Mouse (Mus musculus): ENCODE measurements around the gene Hydin. TPM values are rescaled to one million over a fixed set of nuclear protein-coding genes. Genes with fewer than 3 reads are reported as not detected.

The Hydin gene
- polyA plus RNA-seq, 1 experiment, result not detected

DNA sequence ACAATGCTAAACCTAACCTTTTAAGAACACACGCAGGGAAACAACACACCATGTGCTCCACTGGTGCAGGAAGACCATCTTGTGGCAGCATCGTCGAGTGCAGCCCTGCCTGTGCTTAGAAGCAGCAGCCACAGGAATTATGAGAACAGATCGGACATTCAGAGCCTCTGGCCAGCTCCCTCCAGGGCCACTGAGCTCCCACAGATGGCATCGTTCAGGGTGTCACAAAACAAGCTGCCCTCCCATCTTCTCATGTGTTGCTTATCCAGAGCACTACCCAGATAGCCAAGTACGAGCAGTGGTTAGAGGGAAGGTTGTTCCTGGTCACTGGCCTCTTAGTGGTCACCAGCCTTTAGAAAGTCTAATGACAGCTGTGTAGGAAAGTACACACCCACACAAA, 382.5 kb downstream of the Hydin start:
- Histone ChIP-seq H3K4me3 (ENCODE audit: insufficient read depth, low read length) (no peak overlapping the region), H3K27ac (ENCODE audit: insufficient read depth, low read length) (no peak overlapping the region), H3K4me1 (ENCODE audit: control insufficient read depth, insufficient read depth, low read length) (0 out of 2 replicates have a peak, but pooled peaks cover 4% of the 10 kb centered on the region)
- TF ChIP-seq CTCF (IDR thresholded peaks at IDR 0.05; ENCODE audit: borderline replicate concordance, insufficient read depth, low read length), result no peak
- no peak for TF ChIP-seq POLR2A (IDR thresholded peaks at IDR 0.05; ENCODE audit: low read depth, low read length)

GRCm38 (mm10) chr8:110650838-110651237, 384.1 kb downstream of the Hydin start:
- TF ChIP-seq CTCF (IDR thresholded peaks at IDR 0.05; ENCODE audit: borderline replicate concordance, insufficient read depth, low read length) (no peak), POLR2A (IDR thresholded peaks at IDR 0.05; ENCODE audit: low read depth, low read length) (no peak)
- Histone ChIP-seq H3K27ac (ENCODE audit: insufficient read depth, low read length) (no peak overlapping the region), H3K4me3 (ENCODE audit: insufficient read depth, low read length) (no peak overlapping the region), H3K4me1 (ENCODE audit: control insufficient read depth, insufficient read depth, low read length) (0 out of 2 replicates have a peak, but pooled peaks cover 4% of the 10 kb centered on the region)

GRCm38 (mm10) chr8:110651847-110652246, 385.1 kb downstream of the Hydin start:
- TF ChIP-seq POLR2A (IDR thresholded peaks at IDR 0.05; ENCODE audit: low read depth, low read length), result no peak
- no peak for TF ChIP-seq CTCF (IDR thresholded peaks at IDR 0.05; ENCODE audit: borderline replicate concordance, insufficient read depth, low read length)
- Histone ChIP-seq H3K4me3 (ENCODE audit: insufficient read depth, low read length) (no peak overlapping the region), H3K27ac (ENCODE audit: insufficient read depth, low read length) (no peak overlapping the region), H3K4me1 (ENCODE audit: control insufficient read depth, insufficient read depth, low read length) (0 out of 2 replicates have a peak, but pooled peaks cover 4% of the 10 kb centered on the region)

DNA sequence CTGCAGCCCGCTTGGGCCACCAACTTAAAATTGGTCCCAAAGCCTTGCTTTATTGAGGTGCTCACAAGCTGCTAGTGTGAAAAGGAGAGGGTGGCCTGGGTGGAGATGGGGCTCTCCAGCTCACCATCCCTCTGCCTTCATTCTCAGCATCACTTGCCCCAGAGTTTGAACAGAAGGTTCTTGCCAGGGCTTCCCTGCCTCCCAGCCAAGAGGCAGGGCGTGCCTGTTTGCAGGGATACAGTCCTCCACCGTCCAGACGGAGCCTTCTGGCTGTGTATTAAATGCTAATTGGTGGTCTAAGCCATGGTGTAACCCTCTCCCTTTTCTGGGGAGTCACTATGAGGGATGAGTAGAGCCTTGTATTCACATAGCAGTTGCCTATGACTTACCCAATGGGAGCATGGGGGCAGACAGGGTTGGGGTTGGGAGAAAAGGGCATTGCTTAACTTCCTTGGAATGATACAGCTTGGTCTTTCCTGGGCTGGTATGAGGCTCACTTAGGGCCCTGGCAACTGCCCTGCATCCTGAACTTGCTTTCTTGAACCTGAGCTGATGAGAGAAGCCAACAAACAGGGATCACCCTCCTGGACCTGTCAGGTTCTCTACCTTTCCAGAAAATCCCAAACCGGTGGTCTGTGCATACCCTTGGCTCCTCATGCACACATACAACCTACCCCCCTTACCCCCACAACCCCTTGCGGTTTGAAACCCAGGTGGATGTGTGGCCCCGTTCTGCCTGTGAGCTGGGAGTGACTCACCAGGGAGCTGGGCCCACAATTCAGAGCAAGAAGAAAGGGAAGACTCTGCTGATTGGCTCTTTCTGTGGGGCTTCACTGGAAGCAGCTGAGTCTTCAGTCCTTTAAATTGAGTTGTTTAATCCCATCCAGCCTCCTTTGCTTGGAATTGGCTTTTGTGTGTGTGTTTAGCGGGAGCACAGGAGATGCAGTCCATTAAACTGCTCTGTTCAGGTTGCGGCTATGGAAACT, 387.6 kb downstream of the Hydin start:
- Histone ChIP-seq H3K27ac (ENCODE audit: insufficient read depth, low read length) (no peak overlapping the region), H3K4me3 (ENCODE audit: insufficient read depth, low read length) (no peak overlapping the region), H3K4me1 (ENCODE audit: control insufficient read depth, insufficient read depth, low read length) (no peaks in the 10 kb centered on the region)
- no peak for TF ChIP-seq POLR2A (IDR thresholded peaks at IDR 0.05; ENCODE audit: low read depth, low read length)
- TF ChIP-seq CTCF (IDR thresholded peaks at IDR 0.05; ENCODE audit: borderline replicate concordance, insufficient read depth, low read length), result no peak

- no peak overlapping the region for H3K4me3 ChIP-seq (ENCODE audit: insufficient read depth, low read length)
- TF ChIP-seq POLR2A (IDR thresholded peaks at IDR 0.05; ENCODE audit: low read depth, low read length), result no peak
- H3K27ac ChIP-seq (ENCODE audit: insufficient read depth, low read length), result no peak overlapping the region
- H3K4me1 ChIP-seq (ENCODE audit: control insufficient read depth, insufficient read depth, low read length), result no peaks in the 10 kb centered on the region
These were observed 389.1 kb downstream of the Hydin start for GRCm38 (mm10) chr8:110655827-110656226.

DNA sequence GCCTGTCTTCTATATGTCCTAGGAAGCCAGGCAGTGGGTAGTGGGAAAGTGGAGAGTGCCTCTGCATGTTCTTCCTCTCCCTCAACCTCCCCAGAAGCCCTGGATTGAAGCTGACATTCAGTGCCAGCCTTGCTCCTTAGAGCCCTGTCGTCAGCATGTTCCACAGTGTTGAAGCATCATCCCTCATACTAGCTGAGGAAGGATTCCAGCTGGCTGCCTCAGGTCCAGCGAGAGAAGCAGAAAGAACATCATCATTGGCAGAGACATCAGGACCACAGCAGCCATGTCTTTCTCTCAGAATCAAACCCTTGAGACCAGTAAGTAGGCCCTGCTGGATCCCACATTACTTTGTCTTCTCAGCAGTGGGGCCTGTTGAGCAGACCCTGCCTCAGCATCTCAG, 390.9 kb downstream of the Hydin start:
- TF ChIP-seq CTCF (IDR thresholded peaks at IDR 0.05; ENCODE audit: borderline replicate concordance, insufficient read depth, low read length), result no peak
- no peak for TF ChIP-seq POLR2A (IDR thresholded peaks at IDR 0.05; ENCODE audit: low read depth, low read length)

More for the DNA sequence above, 390.9 kb downstream of the Hydin start:
- Histone ChIP-seq H3K4me3 (ENCODE audit: insufficient read depth, low read length) (no peak overlapping the region), H3K4me1 (ENCODE audit: control insufficient read depth, insufficient read depth, low read length) (no peaks in the 10 kb centered on the region), H3K27ac (ENCODE audit: insufficient read depth, low read length) (no peak overlapping the region)

Other genes starting within 250 kb of the Hydin start
- gene Chst4, start 227.2 kb upstream of the Hydin start, polyA plus RNA-seq (2011; ENCODE audit: insufficient read length, low read depth, missing spikeins), result not detected in 2 replicates
- gene Zfp612, start 187.2 kb upstream of the Hydin start, polyA plus RNA-seq (2011; ENCODE audit: insufficient read length, low read depth, missing spikeins), result 2.3 and 2.8 TPM in 2 replicates
- gene Gm21964, start 165.8 kb upstream of the Hydin start, polyA plus RNA-seq (2011; ENCODE audit: insufficient read length, low read depth, missing spikeins), result not detected in 2 replicates
- gene Gm17720, start 164.2 kb upstream of the Hydin start, polyA plus RNA-seq (2011; ENCODE audit: insufficient read length, low read depth, missing spikeins), result not detected in 2 replicates
- gene Calb2, start 98.8 kb upstream of the Hydin start, polyA plus RNA-seq (2011; ENCODE audit: insufficient read length, low read depth, missing spikeins), result not detected in 2 replicates
- gene Cmtr2, start 51.3 kb upstream of the Hydin start, polyA plus RNA-seq (2011; ENCODE audit: insufficient read length, low read depth, missing spikeins), result 6.8 and 7.0 TPM in 2 replicates

Measured in embryonic fibroblast, embryonic 13.5 days (primary cell).